Mouse (Mus musculus): ENCODE results near the gene Pcgf2. TPM values are rescaled to one million over a fixed set of nuclear protein-coding genes. Genes with fewer than 3 reads are reported as not detected.
A peak's percentile ranks its signal among the peaks of the same experiment; 100 is the strongest.

Gene Pcgf2
- polyA plus RNA-seq, 1 experiment from 2014 or later: 19.7 TPM

DNA sequence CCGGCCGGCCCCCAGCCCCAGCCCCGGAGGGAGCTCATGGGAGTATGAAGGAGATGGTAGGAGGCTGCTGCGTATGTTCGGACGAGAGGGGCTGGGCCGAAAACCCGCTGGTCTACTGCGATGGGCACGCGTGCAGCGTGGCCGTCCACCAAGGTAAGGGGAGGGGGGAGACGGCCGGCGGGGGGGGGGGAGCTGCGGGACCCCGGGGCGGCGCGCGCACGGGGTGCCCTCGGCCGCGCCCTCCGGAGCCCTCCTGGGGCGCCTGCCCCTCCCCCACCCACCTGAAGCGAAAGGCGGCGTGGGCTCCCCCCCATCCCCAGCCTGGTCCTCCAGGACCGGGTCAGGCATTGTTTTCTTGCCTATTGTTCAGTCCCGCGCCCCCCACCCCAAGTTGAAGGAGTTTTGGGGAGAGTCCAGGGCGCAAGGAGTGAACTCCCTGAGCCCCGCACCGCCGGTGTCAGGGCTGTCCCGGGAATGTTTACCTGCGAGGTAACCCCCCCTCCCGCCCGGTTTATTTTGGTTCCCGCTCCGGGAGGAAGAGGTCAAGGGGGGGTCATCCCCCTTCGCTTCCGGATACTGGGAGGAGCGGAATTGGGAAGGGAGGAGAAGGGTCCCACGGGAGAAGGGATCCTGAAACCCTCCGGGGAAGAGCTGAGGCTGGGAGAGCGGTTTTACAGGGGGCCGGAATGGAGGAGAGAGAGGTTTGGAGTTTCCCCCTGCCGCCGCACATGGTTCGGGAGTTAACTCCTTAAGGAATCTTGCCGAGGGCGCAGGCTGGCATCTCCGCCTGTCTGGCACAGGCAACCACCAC is 36.6 kb downstream of the Pcgf2 start:
- no peaks in the 10 kb centered on the region for H3K9me3 ChIP-seq (ENCODE audit: low read depth, low read length)
- ATAC-seq (ENCODE audit: insufficient read depth) (0 out of 2 replicates have a peak, but pooled peaks have one; percentile 9), DNase-seq (peak; percentile 68)
- H3K4me1 ChIP-seq (ENCODE audit: insufficient read depth): peaks cover 26% of the 10 kb centered on the region
- TF ChIP-seq CTCF (IDR thresholded peaks at IDR 0.05; ENCODE audit: low read depth): no peak
- H3K4me2 ChIP-seq: peak overlapping the region; percentile 89
- H3K9ac ChIP-seq: peak overlapping the region; percentile 76
- H3K27ac ChIP-seq (ENCODE audit: low read depth): peak overlapping the region; percentile 91
- H3K27me3 ChIP-seq (ENCODE audit: insufficient read depth, low read length): peaks cover 17% of the 10 kb centered on the region
- peak overlapping the region; percentile 88 for H3K4me3 ChIP-seq (ENCODE audit: low read depth, low read length)
- peaks cover 26% of the 10 kb centered on the region for H3K36me3 ChIP-seq (ENCODE audit: insufficient read depth)
- 1% methylated on average over 39 of the region's 57 CpGs for WGBS

DNA sequence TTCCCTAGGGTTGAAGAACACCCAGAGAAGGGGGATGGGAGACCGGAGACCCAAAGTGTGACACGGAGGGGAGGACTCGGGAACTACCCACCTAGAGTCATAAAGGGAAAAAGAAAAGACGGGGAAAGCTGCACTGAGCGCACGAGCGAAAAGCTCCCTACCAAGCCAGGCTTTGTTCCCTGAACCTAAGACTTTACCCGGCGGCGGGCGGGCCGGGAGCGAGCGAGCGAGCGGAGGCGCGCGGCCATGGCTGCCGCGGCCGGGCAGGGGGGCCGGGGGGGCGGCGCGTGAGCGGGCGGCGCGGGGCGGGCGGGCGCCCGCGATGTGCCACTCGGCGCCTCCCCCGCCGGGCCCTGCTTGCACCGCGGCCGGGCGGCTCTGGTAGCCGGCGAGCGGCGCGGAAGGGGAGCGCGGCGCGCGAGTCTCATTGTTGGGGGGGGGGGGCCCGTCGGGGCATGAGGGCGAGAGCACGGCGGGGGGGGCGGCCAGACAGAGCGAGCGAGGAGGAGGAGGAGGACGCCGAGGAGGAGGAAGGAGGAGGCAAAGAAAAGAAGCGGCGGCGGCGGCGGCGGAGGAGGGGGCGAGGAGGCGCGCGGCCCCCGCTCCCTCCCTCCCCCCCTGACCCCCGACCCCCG is 37.3 kb downstream of the Pcgf2 start, which contains the start of gene Mllt6:
Gene Mllt6 (plus strand): TSS at position 522 of the 635 bp plus-strand sequence.
- peak within 1 kb of the TSS; percentile 91 for H3K27ac ChIP-seq (ENCODE audit: low read depth)
- H3K36me3 ChIP-seq (ENCODE audit: insufficient read depth): peaks cover 20% of the 10 kb centered on the region
- no peaks in the 10 kb centered on the region for H3K9me3 ChIP-seq (ENCODE audit: low read depth, low read length)
- peak within 1 kb of the TSS; percentile 88 for H3K4me3 ChIP-seq (ENCODE audit: low read depth, low read length)
- H3K4me2 ChIP-seq: peak within 1 kb of the TSS; percentile 89
- ATAC-seq (ENCODE audit: insufficient read depth) (peak; percentile 47), DNase-seq (peak; percentile 91)
- peaks cover 17% of the 10 kb centered on the region for H3K27me3 ChIP-seq (ENCODE audit: insufficient read depth, low read length)
- peaks cover 26% of the 10 kb centered on the region for H3K4me1 ChIP-seq (ENCODE audit: insufficient read depth)
- WGBS: under 1% methylated on average over 43 of the region's 76 CpGs
- TF ChIP-seq CTCF (IDR thresholded peaks at IDR 0.05; ENCODE audit: low read depth): no peak
- H3K9ac ChIP-seq: peak within 1 kb of the TSS; percentile 76

DNA sequence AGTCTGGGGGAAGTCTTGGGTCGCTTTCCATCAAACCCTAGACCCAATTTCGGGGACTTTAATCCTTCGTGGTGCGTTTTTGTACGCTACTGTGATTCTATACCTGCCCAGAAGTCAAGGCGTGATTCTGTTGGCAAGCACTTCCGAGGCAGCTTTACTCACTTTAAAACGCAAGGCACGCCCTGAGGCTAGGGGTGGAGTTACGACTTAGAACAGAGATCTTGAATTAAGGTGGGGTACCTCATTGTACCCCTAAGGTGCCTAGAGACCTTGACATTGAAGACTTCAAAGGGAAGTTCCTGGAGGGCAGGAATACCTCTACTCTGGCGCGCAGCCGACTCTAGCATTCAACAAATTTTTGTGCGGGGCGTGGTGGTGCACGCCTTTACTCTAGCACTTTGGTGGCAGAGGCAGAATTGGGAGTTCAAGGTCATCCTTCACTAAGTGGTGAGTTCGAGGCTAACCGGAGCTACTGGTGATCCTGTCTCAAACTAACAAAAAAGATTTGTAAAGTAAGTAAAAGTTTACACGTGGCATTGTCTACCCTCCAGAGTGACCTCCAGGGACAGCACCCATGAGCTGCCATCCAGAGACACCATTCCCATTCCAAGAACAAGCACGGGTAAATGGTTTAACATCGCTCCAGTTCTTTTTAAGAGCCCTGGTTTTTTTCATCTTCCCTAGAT is 37.9 kb downstream of the Pcgf2 start:
- ATAC-seq (ENCODE audit: insufficient read depth): no peak
- Histone ChIP-seq H3K4me3 (ENCODE audit: low read depth, low read length) (peak overlapping the region; percentile 88), H3K9ac (peak overlapping the region; percentile 76), H3K4me2 (peak overlapping the region; percentile 89), H3K27ac (ENCODE audit: low read depth) (peak overlapping the region; percentile 91), H3K27me3 (ENCODE audit: insufficient read depth, low read length) (peaks cover 17% of the 10 kb centered on the region), H3K36me3 (ENCODE audit: insufficient read depth) (peaks cover 16% of the 10 kb centered on the region), H3K4me1 (ENCODE audit: insufficient read depth) (peaks cover 26% of the 10 kb centered on the region), H3K9me3 (ENCODE audit: low read depth, low read length) (no peaks in the 10 kb centered on the region)
- DNase-seq: peak; percentile 72
- no peak for TF ChIP-seq CTCF (IDR thresholded peaks at IDR 0.05; ENCODE audit: low read depth)
- WGBS: 2% methylated on average over 21 of the region's 21 CpGs

DNA sequence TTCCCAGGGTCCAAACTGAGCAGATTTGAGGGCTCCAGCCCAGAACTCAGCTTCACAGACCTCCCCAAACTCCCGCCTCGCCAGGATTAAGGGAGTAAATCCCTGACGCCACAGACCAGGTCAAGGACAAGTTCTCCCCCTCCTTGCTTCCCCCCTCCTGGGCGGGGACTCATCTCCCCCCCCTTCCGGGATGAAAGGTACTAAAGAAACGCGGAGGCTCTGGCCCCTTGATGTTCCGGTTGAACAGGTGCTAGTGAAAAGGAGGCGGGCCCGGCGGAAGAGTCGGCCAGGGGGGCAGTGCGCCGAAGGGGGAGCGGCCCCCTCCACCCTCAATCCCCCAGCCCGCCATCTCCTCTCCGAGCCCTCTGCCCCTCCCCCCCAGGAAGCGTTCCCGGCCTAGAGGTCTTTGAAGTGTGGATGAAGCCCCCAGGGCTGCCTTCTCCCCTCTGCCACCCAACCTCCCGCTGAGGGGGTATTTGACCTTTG is 38.6 kb downstream of the Pcgf2 start:
- Histone ChIP-seq H3K36me3 (ENCODE audit: insufficient read depth) (peaks cover 10% of the 10 kb centered on the region; the same call in 1 of the 2 replicates), H3K9ac (peak overlapping the region; percentile 9), H3K4me2 (peak overlapping the region; percentile 89), H3K4me3 (ENCODE audit: low read depth, low read length) (peak overlapping the region; percentile 88), H3K27ac (ENCODE audit: low read depth) (peak overlapping the region; percentile 91), H3K9me3 (ENCODE audit: low read depth, low read length) (no peaks in the 10 kb centered on the region), H3K4me1 (ENCODE audit: insufficient read depth) (peaks cover 26% of the 10 kb centered on the region), H3K27me3 (ENCODE audit: insufficient read depth, low read length) (peaks cover 17% of the 10 kb centered on the region)
- ATAC-seq (ENCODE audit: insufficient read depth) (no peak), DNase-seq (peak; percentile 78)
- under 1% methylated on average over 17 of the region's 20 CpGs for WGBS
- TF ChIP-seq CTCF (IDR thresholded peaks at IDR 0.05; ENCODE audit: low read depth): no peak

DNA sequence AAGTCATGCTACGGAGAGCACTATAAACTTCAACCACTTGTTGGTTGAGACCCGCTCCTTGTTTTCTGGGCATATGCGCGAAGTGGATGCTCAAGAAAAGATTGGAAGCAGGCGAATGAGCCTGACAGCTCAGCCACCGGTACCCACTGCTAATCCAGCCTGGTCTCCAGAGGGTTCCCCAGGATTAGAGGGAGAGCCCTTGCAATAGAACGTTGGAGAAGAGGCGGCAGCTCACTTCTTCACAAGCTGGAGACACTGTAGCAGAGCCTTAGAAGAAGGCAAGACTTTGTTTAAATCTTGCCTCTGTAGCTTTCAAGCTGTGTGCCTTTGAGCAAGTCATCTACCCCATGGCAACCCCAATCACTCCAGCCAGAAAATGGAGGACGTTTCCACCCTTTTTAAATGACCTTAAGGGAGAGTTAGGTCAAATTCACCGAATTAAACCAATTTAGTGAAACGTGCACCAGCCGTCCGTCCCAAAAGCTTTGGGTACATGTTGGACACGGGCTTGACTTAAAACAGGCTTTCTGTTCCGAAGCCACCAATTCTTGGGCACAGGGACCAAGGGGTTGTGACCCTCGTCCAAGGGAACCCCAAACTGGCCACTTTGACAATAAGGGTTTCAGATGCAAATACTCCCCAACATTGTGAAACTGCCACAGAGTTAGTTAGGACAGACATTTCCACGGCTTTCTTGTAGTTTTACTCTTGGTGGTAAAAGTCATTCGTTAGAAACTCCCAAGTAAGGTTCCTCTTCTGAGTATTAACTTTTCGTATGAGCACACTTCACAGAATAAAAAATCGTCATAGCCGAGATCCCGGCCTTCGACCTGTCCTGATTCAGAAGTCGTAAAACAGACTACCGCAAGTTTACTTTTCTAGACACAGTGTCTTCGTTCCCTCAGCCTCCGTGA is 39.3 kb downstream of the Pcgf2 start:
- Histone ChIP-seq H3K4me2 (peak overlapping the region; percentile 89), H3K4me1 (ENCODE audit: insufficient read depth) (peaks cover 26% of the 10 kb centered on the region), H3K27me3 (ENCODE audit: insufficient read depth, low read length) (peaks cover 17% of the 10 kb centered on the region), H3K9ac (peak overlapping the region; percentile 89; the same call in 1 of the 2 replicates), H3K4me3 (ENCODE audit: low read depth, low read length) (peak overlapping the region; percentile 88), H3K36me3 (ENCODE audit: insufficient read depth) (peaks cover 3% of the 10 kb centered on the region; the same call in 1 of the 2 replicates), H3K9me3 (ENCODE audit: low read depth, low read length) (no peaks in the 10 kb centered on the region), H3K27ac (ENCODE audit: low read depth) (peak overlapping the region; percentile 91)
- no peak for TF ChIP-seq CTCF (IDR thresholded peaks at IDR 0.05; ENCODE audit: low read depth)
- ATAC-seq (ENCODE audit: insufficient read depth) (no peak), DNase-seq (no peak)
- 3% methylated on average over 27 of the region's 27 CpGs for WGBS

Measured in lung, embryonic 14.5 days (tissue).